Mouse (Mus musculus): ENCODE data around the gene Prdm10. TPM values are rescaled to one million over a fixed set of nuclear protein-coding genes. Genes with fewer than 3 reads are reported as not detected.

Prdm10 gene
- total RNA-seq, 2 experiments from 2014 or later, result 16.8 to 17.2 TPM

Other genes starting within 250 kb of the Prdm10 start
- 10 to 100 TPM; 32.5 to 35.2 TPM for gene Zbtb44, start 249.9 kb upstream of the Prdm10 start, total RNA-seq (2021)
- under 1 TPM; 0.67 to 0.93 TPM for gene St14, start 148.7 kb upstream of the Prdm10 start, total RNA-seq (2021)
- 100 to 1,000 TPM; 441 to 464 TPM for gene Aplp2, start 68.7 kb upstream of the Prdm10 start, total RNA-seq (2021)
- gene Nfrkb, start 105.7 kb downstream of the Prdm10 start, total RNA-seq (2021), result 10 to 100 TPM; 32.1 to 32.8 TPM
- not detected for gene Tmem45b, start 183.9 kb downstream of the Prdm10 start, total RNA-seq (2021)